Mouse (Mus musculus) c-Kit-positive CD71-negative TER-119-negative erythroid progenitor cells, embryonic 14.5 days (primary cell): Measurements from ENCODE around the gene Zfp663.
A peak's percentile ranks its signal among the peaks of the same experiment; 100 is the strongest.

Experiments used
- DNase-seq: peaks from one replicate; pipeline ENCODE4 v3.0.0-alpha.2; 2013; ENCODE audit warnings: low read depth

The Zfp663 gene

DNA sequence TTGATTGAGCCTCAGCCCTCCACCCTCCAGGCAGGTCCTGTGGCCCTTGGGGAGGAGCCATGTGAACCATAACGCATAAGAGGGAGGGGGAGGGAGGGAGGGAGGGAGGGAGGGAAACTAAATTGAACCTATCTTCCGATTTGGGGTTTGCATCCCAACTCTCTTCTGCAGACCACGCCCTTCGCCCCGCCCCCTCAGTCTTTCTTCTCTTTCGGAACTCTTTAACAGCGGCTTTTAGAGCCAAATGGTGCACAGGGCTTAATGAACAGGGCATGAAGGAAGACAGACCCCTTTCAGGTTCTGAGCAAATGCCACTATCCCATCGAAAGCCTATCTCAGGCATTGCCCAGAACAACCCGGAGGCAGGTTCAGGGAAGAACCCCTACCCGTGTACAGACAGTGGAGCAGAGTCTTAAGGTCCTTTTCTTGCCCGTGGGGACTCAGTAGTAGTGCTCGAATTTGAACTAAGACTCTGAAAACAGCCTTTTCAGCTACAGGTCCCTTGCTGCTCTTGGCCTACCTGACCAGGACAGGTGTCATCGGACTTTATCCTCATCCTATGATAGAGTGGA, 575 bp downstream of the Zfp663 start:
- DNase-seq = no peak

DNA sequence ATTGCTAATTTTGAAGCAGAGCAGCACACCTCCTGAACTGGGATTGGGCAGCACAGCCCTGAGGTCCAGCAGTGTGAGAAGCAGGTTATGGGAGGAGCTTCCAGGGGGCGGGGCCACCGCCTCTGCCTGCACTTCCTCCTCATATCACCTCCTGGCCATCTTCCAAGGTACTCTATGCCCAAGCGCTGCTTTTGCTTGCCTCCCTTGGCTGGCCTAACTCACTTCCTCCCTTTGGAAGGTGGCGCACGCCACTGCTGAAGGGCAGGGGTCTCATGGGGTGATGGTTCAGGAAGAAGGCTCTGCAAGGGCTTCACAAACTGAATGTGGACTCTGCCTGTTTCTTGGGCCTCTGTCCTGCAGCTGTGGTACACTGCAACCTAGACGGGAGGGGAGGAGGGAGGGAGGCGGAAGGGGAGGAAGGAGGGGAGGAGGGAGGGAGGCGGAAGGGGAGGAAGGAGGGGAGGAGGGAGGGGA, 1.4 kb downstream of the Zfp663 start:
- no peak for DNase-seq

DNA sequence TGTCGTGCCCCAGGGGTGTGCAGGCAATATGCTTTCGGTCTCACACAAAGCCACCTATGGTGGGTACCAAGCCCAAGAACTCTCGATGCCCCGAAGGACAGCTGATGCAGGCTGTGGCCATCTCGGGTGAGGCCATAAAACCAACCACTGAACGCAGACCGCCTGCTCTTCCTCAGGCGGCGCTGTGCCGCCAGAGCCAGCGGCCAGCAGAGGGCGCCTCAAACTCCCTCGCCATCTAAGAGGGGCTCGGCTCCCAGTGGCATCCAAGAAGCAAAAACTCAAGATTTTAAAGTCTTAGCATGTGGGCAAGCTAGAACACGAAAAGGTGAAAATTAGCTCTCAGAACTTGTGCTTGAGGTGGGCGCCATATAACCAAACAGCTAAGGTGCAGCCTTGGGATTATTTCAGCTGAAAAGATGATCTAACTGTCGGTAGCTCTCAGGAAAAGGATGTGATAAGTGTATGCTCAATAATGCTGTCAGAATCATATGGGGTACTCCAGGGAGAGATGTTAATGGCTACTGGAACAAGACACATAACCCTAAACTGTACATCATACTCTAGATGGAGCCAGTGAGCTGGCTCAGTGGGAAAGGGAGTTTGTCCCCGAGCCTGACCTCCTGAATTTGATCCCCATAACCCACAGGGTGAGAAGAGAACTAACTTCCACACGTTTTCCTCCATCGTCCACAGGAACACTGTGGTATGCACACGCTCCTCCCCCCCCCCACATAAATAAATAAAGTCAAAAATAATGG, 4.0 kb downstream of the Zfp663 start:
- peak; percentile 44 for DNase-seq

DNA sequence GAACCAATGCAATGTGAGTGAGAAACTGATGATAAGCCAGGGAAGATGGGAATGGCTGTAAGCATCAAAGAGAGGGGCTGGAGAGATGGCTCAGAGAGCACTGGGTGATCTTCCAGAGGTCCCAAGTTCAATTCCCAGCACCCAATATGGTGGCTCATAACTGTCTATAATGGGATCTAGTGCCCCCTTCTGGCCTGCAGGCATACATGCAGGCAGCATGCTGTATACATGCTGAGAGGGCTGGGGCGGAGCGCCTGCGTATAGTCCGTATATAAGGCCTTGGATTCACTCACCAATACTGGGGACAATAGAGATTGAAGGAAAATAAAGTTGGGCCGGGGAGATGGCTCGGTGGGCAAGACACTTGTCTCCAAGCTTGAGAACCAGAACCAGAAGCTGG, 5.2 kb downstream of the Zfp663 start:
- DNase-seq = no peak

DNA sequence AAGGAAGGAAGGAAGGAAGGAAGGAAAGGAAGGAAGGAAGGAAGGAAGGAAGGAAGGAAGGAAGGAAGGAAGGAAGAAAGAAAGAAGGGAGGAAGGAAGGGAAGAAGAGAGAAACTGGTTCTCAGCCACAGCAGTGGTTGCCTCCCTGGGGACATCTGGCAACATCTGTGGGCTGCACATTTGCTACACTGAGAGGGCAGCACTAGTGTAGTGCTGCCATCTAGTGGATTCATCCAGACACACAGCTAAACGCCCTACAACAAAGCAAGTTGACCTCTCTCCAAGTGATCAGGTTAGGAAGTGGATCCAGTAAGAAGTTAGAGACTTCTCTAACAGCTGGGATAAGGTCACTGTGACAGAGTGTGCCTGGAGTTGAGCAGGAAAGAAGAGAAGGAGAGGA, 7.7 kb downstream of the Zfp663 start:
- DNase-seq = peak; percentile 36

DNA sequence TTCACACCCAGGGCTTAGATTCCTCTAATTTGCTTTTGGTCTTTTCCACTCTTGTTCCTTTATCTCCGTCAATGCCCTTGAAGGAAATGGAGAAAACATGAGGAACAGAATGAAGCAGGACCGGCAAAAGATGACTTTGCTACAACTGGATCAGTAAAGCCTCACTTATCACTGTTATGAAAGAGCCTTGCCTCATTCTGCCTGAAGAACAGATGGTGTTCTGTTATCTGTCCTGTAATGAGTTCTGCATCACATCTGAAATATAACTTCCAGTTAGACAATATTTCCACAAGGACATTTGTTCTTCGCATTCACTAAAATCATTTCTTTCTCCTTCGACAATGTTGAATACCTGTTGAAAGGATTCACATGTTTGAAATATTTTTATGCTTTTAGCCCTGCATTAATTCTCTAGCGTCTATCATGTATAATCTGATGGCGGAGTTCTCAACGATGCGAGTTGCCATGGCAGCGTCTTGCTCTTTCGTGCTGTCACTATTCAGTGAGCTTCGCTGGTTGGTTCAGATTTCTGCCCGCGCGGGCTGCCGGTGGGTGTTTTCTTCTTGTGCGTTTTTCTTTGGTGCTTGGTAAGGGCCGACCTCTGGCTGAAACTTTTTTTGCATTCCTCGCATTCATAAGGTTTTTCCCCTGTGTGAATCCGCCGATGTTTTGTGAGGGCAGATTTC, 16.6 kb downstream of the Zfp663 start:
- DNase-seq = no peak

DNA sequence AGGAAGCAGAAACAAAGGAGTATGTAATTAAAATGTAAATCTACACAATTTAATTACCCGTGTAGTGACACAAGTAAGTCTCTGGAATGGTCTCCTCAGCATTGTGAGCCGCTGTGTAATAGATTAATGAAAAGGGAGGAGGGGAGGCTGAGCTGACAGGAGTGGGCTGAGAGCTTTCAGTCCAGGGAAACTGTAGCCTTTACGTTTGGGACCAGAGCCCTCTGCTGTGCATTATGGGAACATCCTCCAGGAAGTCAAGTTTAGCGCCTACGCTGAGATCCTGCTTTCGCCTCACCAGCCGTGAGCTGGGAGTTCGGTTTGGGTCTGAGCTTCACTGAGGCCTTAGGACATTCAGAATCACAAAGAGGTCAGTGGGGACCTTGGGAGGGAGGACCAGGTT, 19.1 kb downstream of the Zfp663 start:
- no peak for DNase-seq

DNA sequence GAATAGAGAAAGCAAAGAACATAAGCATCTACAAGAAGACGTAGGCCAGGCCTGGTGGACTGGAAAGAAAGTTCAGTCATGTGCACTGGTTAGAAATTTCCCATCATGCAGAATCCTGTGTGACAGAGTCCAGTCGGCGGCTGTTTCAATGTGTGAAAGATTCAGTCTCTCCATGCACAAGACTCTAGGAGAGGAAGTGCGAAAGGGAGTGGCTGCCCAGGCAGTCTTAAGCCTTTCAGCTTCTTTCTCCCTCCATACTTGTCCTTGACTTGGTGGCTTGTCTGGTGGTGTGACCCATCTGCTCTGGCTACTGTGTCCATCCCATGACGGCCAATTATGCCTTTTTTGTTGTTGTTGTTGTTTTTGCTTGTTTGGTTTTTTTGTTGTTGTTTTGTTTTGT, 22.3 kb downstream of the Zfp663 start:
- DNase-seq = no peak

DNA sequence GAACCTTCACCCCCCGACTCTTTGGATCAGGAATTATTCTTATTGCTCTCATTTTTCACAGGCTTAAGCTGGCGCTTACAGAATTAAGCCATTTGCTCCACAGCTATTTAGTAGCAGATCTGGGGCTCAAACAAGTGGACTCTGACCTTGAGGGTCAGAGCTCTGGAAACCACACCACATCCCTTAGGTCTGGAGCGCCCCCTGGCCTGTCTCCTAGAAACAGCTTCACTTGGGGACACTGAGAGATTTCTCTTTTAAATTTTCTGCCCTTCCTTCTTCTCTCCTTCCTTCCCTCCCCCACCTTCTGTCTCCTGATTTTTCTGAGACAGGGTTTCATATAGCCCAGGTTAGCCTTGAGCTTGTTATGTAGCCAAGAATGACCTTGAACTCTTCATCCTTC, 31.3 kb downstream of the Zfp663 start:
- DNase-seq = no peak

DNA sequence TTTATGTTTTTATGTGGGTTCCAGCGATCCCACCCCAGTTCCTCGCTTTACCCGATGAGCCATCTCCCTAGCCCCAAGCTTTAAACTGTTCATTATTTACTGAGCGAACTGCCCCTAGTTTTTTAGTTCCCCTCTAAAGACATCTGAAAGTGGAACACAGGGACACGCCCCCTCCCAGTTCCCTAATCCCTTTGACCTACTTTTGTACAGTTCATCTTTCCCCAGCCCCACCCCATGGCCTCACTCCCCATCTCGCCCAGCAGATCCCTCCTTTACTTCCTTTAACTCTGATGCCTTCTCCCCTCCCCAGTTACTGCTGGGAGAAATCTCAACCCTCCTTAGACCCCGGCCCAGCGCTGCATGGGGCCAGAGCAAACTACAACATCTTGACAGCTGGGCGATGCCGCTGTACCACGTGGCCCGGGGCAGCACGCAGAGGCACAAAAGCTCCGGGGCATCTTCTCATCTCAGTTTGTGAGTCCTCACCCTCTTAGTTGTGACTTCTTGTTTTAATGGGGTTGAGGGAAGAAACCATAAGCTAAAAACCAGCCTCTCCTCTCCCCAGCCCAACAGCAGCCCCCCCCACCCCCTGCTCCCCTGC, 35.8 kb downstream of the Zfp663 start:
- no peak for DNase-seq

DNA sequence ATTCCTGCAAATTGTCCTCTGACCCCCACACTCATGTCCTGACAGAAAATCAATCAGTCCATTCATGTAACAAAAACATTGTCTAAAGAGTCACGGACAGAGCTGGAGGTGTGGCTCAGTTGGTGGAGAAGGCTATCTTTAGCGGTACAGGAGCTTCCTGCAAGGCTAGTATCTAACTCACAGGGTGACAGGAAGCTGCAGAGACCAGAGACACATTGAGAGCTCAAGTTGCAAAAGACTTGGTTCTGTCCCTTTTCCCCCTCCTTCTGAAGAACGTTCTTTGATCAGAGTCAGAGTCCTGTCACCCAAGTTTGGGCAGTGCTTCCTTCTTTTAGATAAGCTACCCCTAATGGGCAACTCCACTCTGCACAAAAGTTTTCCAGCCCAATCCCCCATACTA, 38.8 kb downstream of the Zfp663 start:
- DNase-seq = no peak

DNA sequence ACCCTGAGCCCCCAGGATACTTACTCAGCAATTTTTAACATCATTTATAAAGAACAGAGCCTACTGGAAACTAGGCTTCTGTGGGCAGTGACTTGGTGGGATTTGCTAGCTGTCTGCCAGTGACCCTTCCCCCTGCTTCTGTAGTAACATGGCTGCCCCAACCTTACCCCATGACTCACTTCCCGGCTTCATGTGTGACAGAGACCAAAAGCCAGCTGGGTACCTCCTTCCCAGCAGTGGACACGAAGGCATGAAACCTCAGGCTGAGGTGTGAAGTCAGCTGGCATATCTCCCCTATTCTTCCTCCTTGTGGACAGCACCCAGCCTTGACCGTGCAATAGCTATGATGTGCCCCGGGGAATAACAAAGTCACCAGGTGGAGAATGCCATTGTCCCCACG, 39.8 kb downstream of the Zfp663 start:
- no peak for DNase-seq

DNA sequence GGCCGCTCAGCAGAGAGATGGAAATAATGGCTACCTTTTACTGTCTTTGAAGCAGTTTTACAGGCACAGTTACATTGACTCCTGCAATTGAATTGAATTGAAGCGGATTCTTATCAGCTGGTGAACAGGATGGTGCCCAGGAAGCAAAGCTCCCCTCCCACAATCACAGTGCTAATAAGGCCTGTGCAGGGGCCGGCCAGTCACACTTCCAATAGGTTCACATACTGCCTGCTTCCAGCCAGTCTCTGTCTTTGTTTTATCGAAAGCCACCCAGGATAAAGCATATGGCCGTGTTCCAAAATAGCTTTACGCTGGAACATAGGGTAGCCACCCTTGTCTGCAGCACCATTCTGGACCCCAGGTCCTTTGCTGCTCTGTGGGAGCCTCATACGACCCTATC, 41.1 kb downstream of the Zfp663 start:
- no peak for DNase-seq

DNA sequence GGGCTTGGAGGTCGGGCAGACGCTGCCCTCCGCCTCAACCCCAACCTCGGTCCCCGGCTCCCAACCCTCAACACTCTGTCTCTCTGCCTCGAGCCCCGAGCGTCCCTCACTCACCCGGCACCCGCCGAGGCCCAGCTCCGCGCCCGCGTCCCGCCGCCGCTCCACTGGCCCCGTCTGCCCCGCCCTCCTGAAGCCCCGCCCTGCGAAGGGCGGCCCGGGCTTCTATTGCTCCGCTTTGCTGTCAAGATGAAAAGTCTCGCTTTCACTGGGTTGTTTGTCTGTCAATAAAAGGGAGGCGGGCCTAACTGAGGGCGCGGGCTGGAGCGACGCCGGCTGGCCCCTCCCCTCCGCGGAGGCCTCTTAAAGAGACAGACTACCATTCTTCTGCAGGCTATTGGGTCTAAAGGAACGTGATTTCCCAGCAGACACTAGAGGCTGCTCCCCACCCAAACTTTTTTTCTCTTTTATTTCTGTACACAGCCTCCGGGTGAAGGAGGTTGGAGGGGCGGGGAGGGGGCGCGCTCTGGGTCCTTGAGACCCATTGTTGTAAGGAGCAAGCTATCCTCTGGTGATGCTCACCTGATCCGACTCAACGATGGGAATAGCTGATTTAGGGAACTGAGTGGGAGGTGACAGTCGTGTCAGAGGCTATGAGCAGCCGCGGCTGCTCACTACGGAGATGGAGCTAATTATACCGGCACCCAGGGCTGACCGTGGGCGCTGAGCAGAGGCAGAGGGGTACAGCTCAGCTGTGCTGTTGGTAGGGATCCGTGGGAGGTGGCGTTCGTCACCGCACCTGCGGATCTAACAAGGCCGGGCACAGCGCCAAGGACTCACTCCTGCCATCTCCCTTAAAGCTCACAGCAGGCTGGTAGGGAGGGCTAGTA, 42.0 kb downstream of the Zfp663 start, which contains the start of gene Elmo2:
Gene Elmo2, minus strand, starts transcription at position 176 of the 887 bp plus-strand sequence.
- DNase-seq = peak; percentile 95

DNA sequence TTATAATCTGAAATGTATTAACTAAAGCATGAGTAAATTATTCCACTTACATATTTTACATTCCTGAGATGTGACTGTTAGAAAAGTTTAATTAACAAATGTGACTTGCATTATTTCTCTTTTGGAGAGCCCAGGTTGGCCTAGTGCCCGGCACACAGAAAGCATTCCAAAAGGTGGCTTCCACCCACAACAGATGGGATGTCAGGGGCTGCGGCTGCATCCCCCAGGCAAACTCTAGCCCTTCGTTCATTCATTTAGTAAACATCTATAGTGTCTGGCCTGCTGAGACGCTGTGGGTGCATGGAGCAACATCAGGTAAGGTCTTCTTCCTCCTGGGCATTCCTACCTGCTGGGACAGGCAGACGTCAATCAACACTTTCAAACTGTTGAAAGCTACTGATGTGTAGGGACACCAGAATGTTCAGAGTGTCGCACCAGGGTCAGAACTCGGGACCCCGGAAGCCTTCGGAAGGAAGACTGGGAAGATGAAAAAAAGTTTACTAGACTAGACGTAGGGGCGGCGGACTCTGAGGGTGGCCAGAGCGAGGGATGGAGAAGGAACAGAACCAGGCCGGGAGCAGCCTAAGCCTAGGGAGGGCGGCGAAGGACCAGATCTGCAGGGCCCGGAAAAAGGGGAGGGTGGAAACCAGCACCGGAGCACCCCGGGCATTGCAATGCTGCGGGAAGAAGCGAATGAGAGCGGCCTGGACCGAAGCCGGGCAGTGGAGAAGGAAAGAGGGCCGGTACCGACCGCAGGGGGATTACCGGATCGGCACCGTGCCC, 42.8 kb downstream of the Zfp663 start:
- DNase-seq = no peak

DNA sequence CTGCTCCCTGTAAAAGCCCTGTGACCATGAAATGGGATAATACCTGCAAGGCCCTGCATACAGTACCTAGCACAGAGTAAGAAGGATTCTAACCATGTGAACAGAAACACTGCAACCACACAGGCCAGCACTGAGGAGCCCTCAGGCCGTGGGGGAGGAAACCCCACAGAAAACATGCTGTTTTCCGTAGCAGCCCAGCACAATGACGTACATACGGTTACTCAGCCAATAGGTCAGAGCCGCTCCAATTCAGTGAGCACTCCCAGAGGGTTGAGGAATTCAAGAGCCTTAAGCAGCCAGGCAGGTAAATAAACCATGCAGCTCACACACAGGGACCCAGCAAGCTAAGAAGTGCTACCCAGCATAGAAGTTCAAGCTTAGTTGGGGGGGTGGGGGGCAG, 44.6 kb downstream of the Zfp663 start:
- DNase-seq = no peak

DNA sequence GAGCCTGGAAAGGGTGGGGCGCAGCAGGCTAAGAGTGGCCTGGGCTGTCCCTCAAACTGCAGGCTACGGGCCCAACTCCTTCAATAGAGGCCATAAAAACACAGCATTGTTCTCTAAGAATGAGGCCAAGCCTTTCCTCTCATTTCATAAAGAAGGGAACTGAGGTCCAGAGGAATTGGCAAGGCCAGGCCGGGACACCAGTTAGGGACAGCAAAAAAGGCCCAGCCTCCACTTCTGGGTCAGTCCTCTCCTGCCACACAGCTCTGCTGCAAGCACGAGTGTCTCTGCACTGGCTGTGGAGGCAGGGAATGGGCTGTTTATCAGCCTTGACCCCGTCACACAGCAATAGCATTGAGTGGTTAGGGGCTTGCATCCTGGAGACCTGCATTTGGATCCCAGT, 45.0 kb downstream of the Zfp663 start:
- no peak for DNase-seq

DNA sequence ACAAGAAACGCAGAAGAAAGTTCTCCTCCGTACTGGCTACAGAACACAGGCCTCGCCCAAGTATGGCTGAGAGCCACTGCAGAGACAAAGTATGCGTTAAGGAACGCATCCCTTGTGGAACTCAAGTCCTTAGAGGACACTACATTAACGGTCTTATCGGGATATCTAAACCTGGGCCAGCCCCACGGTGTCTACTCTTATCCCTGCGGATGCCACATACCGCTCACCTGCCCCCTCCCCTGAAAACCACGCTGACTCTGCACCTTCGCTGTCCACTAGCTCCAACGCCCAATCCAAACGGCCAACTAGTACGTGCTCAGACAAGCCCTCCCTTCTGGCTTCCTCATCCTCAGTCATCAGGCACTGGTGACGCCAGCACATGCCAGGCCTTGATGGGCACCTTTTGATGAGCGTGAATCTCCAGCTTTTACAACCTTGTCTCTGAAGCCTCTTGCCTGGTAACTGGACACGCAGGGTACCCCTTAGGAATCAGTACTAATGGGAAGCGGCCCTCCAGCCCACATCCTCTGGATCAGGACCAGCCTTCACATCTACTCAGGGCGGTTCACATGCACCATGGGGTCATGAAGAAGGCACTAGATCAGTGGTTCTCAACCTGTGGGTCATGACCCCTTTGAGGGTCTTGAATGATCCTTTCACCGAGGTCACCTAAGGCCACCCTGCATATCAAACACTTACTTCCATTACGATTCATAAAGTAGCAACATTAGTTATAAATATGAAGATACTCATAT, 46.4 kb downstream of the Zfp663 start:
- DNase-seq = no peak

DNA sequence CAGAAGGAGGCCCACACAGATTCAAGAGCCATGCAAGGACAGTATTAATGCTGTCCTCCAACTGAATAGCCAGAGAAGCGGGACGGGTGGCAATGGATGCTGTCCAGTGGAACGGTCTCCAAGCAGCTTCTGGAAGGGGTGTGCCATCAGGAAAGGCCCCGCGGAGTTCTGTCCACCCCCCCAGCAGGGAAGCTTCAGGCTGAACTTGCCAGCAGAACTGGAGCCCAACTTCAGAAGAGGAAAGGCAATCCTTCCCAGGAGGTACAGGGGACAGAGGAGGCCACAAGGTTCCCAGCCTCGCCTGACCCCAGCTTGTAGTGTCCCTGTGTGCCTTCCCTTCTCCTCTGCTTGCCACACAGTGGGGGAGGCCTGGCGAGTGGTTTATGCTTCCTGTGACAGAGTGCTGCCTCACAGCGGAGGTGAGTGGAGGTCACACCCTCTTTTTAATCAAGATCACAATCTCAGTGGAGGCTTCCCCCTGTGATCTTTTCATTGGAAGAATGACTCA, 47.1 kb downstream of the Zfp663 start:
- no peak for DNase-seq

DNA sequence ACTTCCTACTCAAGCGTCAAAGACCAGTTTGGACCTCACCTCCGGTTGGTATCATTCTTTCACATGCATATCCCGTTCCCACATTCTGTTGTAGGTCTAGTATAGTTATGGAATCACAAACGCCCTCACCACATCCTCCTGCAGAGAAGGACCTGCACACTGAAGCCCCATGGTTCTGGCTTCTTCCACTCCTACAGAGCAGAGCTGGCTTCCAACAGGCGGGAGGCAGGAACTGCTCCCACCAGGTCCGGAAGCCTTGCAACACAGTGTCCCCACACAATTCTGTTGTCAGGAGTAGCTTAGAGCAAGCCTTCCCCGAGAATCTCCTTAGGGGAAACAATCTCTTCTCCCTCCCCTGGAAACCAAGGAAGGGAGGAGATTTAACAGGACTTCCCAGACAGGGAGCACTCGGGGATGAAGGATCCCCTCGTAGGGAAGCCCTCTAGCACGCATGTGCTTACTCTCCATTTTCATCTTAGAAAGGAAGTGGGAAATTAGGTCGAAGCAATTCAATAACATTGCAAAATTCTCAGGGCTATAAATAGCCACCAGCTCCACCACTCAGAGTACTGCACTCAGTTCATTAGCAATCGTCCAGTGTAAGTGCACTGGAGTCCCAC, 47.9 kb downstream of the Zfp663 start:
- no peak for DNase-seq
